ENCODE assay signal across 8 mouse cellular contexts in genomic region chr9:77825380-77825961, GRCm38 (mm10).
A peak's percentile ranks its signal among the peaks of the same experiment; 100 is the strongest.
DNase-seq lines count a peak whose midpoint lies in the region; ATAC-seq and TF ChIP-seq lines count a peak whose summit lies in the region.

No protein-coding gene starts in this region.

- peak overlapping the region; percentile 13; the same call in 1 of the 2 replicates for H3K4me2 ChIP-seq in intestine, embryonic 14.5 days (ENCODE audit: low read length)
- no peak overlapping the region for H3K4me2 ChIP-seq in forebrain, embryonic 15.5 days (replicated peaks)
- H3K4me2 ChIP-seq in hindbrain, postnatal 0 days (ENCODE audit: low read depth, low read length), result no peak overlapping the region

- H3K4me3 ChIP-seq in intestine, embryonic 14.5 days (ENCODE audit: low read depth, low read length), result no peak overlapping the region
- H3K4me3 ChIP-seq in forebrain, embryonic 15.5 days, result no peak overlapping the region
- H3K4me3 ChIP-seq in hindbrain, postnatal 0 days (ENCODE audit: low read length), result no peak overlapping the region

- no peaks in the 10 kb centered on the region for H3K9me3 ChIP-seq in intestine, embryonic 14.5 days (ENCODE audit: control insufficient read depth, low read length)
- no peaks in the 10 kb centered on the region for H3K9me3 ChIP-seq in forebrain, embryonic 15.5 days
- H3K9me3 ChIP-seq in hindbrain, postnatal 0 days (ENCODE audit: low read length), result no peaks in the 10 kb centered on the region

- peak overlapping the region; percentile 47 for H3K27ac ChIP-seq in intestine, embryonic 14.5 days (ENCODE audit: low read depth)
- H3K27ac ChIP-seq in forebrain, embryonic 15.5 days (replicated peaks), result no peak overlapping the region
- no peak overlapping the region for H3K27ac ChIP-seq in hindbrain, postnatal 0 days

- ATAC-seq in intestine, embryonic 14.5 days (replicated peaks; ENCODE audit: low FRiP score, low TSS enrichment, low read depth), result peak; percentile 70; the same call in 1 of the 2 replicates
- ATAC-seq in forebrain, embryonic 15.5 days (replicated peaks), result no peak
- no peak for ATAC-seq in hindbrain, postnatal 0 days

- no peaks in the 10 kb centered on the region for H3K27me3 ChIP-seq in intestine, embryonic 14.5 days (replicated peaks; ENCODE audit: control insufficient read depth, insufficient read depth, low read length)
- H3K27me3 ChIP-seq in forebrain, embryonic 15.5 days, result no peaks in the 10 kb centered on the region
- H3K27me3 ChIP-seq in hindbrain, postnatal 0 days (ENCODE audit: insufficient read depth, low read length), result no peaks in the 10 kb centered on the region

- DNase-seq in adrenal gland, postnatal 10 days, result peak; percentile 42
- DNase-seq in adrenal gland, adult 8-10 months, result no peak
- DNase-seq in thymus, postnatal 4 days, result peak; percentile 17
- no peak for DNase-seq in thymus, postnatal 10 days (ENCODE audit: low spot score in 2 of 2)
- DNase-seq in intestine, embryonic 14.5 days (ENCODE audit: low spot score), result no peak
- DNase-seq in skeletal muscle tissue, adult 2 months (ENCODE audit: low read depth, low spot score), result peak; percentile 36
- DNase-seq in hindbrain, postnatal 0 days (ENCODE audit: low spot score), result no peak

- TF ChIP-seq CTCF in hindbrain, postnatal 0 days (IDR thresholded peaks at IDR 0.05; ENCODE audit: low read depth), result no peak

- no peaks in the 10 kb centered on the region for H3K36me3 ChIP-seq in intestine, embryonic 14.5 days (ENCODE audit: control insufficient read depth, insufficient read depth, low read length)
- H3K36me3 ChIP-seq in forebrain, embryonic 15.5 days, result no peaks in the 10 kb centered on the region
- H3K36me3 ChIP-seq in hindbrain, postnatal 0 days (ENCODE audit: insufficient read depth, low read length), result no peaks in the 10 kb centered on the region

- H3K9ac ChIP-seq in intestine, embryonic 14.5 days (ENCODE audit: low read length), result no peak overlapping the region
- no peak overlapping the region for H3K9ac ChIP-seq in forebrain, embryonic 15.5 days (replicated peaks)
- H3K9ac ChIP-seq in hindbrain, postnatal 0 days (replicated peaks; ENCODE audit: low read length), result no peak overlapping the region

- 18% methylated on average over 7 of the region's 7 CpGs for WGBS in intestine, embryonic 14.5 days
- WGBS in forebrain, embryonic 15.5 days, result 24% methylated on average over 7 of the region's 7 CpGs
- 24% methylated on average over 7 of the region's 7 CpGs for WGBS in hindbrain, postnatal 0 days

- H3K4me1 ChIP-seq in intestine, embryonic 14.5 days (replicated peaks; ENCODE audit: control insufficient read depth, insufficient read depth, low read length), result peaks cover 14% of the 10 kb centered on the region
- no peaks in the 10 kb centered on the region for H3K4me1 ChIP-seq in forebrain, embryonic 15.5 days
- H3K4me1 ChIP-seq in hindbrain, postnatal 0 days (ENCODE audit: insufficient read depth, low read length), result no peaks in the 10 kb centered on the region

Comparison
In these comparisons a context has a peak if more than half of its experiments do, and no peak if none do; other contexts are left out.
1. DNase-seq: peak in adrenal gland, postnatal 10 days (single experiment), thymus, postnatal 4 days (single experiment) and skeletal muscle tissue, adult 2 months (single experiment); none in adrenal gland, adult 8-10 months (single experiment), thymus, postnatal 10 days (0 of 2), intestine, embryonic 14.5 days (single experiment) and hindbrain, postnatal 0 days (single experiment).